Mouse (Mus musculus) T-cell, adult 66 days (primary cell): ENCODE data around the gene Prelid3b. TPM values are rescaled to one million over a fixed set of nuclear protein-coding genes. Genes with fewer than 3 reads are reported as not detected.

Source experiments
- total RNA-seq, 2 experiments: library from RNA; stranded (reverse); gene quantifications; 3 replicates in 1 of 2; 4 replicates in 1 of 2; pipeline ENCODE4 v1.2.4; 2023

The Prelid3b gene
- 10 to 100 TPM; 44.3 to 48.2 TPM for total RNA-seq

GRCm38 (mm10) chr2:174472818-174473549, at the start of gene Prelid3b:
Prelid3b (minus strand) TSS chr2:174473081.

GRCm38 (mm10) chr2:174463789-174464523, 8.9 kb downstream of the Prelid3b start, which contains the start of gene Atp5e:
Atp5e (minus strand) TSS chr2:174464105.

GRCm38 (mm10) chr2:174450353-174450752, 22.5 kb downstream of the Prelid3b start, which contains the start of gene Tubb1:
Tubb1 (plus strand) TSS chr2:174450695.

GRCm38 (mm10) chr2:174438737-174439449, 34.0 kb downstream of the Prelid3b start, which contains the start of gene Ctsz:
Ctsz (minus strand) TSS chr2:174439039.

DNA sequence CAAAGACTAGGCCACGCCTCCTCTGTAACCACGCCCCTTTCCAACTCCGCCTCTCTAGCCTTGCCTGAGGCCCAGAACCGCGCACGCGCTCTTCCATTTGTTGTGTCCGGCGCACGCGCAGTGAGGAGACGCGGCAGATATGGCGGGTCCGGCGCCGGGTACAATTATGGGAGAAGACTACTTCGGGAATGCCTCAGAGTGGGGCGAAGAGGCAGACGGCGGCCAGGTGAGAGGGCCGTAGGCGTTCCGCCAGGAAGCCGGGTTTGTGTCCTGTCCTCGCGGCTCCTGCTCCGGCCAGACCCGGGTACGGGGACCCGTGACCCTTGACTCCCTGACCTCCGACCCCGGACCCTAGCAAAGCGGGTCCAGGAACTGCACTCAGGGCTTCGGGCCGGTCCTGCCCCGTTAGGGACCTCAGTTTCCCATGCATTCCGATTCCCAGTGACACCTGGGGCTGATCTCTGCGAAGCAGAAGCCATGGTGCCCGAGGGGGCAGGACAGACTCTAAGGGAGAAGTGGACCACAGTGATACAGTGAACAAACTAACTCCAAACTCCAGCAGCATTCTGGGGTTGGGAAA, 57.1 kb downstream of the Prelid3b start, which contains the start of gene Nelfcd:
TSS of gene Nelfcd (plus strand) at position 74 of the 580 bp plus-strand sequence.

Other genes starting within 250 kb of the Prelid3b start
- 100 to 1,000 TPM; 407 to 416 TPM for gene Gnas, start 188.8 kb downstream of the Prelid3b start, total RNA-seq
- under 1 TPM in 1 of 2 experiments, not detected in 1; 0.77 TPM for gene Gm20721, start 126.4 kb downstream of the Prelid3b start, total RNA-seq
- gene Nelfcd, start 57.3 kb downstream of the Prelid3b start, total RNA-seq = 10 to 100 TPM; 40.9 to 55.6 TPM
- 10 to 100 TPM; 23.5 to 33.6 TPM for gene Ctsz, start 34.0 kb downstream of the Prelid3b start, total RNA-seq
- not detected for gene Tubb1, start 22.4 kb downstream of the Prelid3b start, total RNA-seq
- gene Atp5e, start 9.0 kb downstream of the Prelid3b start, total RNA-seq = 100 to 1,000 TPM; 217 to 265 TPM
- 10 to 100 TPM; 44.2 to 49.1 TPM for gene Zfp831, start 170.5 kb upstream of the Prelid3b start, total RNA-seq